Mouse (Mus musculus) CH12.LX (cell line): Measurements from ENCODE around the gene Fkbp1b. TPM values are rescaled to one million over a fixed set of nuclear protein-coding genes. Genes with fewer than 3 reads are reported as not detected.

Experiments used
- DNase-seq: peaks from one replicate; pipeline ENCODE4 v3.0.0-alpha.2; 2013; ENCODE audit errors: extremely low read depth
- H3K27ac ChIP-seq: 2 replicates; pipeline ENCODE4 v1.5.1; 2012; ENCODE audit warnings: low read depth, mild to moderate bottlenecking, control low read depth, moderate library complexity; ENCODE audit not compliant: insufficient read depth
- H3K27me3 ChIP-seq: replicated peaks from 2 replicates; pipeline ENCODE3; 2012; ENCODE audit warnings: inconsistent platforms
- H3K36me3 ChIP-seq, 2 experiments: replicated peaks in 1 of 2; 2 replicates each; pipeline versions ENCODE3 to v1.6.1; 2012; ENCODE audit warnings: inconsistent platforms in 1 of 2, low read length in 1 of 2, mild to moderate bottlenecking in 1 of 2, mixed read lengths in 1 of 2, moderate library complexity in 1 of 2; ENCODE audit not compliant: control insufficient read depth in 1 of 2, insufficient read depth in 1 of 2
- H3K4me1 ChIP-seq, 2 experiments: 2 replicates each; pipeline ENCODE4 v1.6.1; 2012; ENCODE audit warnings: inconsistent platforms in 1 of 2, moderate library complexity in 1 of 2; ENCODE audit not compliant: insufficient read depth in 2 of 2, control insufficient read depth in 1 of 2
- H3K4me2 ChIP-seq: 2 replicates; pipeline ENCODE4 v1.6.1; 2012; ENCODE audit warnings: low read depth, mild to moderate bottlenecking, control low read depth; ENCODE audit not compliant: poor library complexity, insufficient read depth, severe bottlenecking
- H3K4me3 ChIP-seq, 3 experiments: fragments of 150-350 bp in 1 of 3; sonication (generic) in 1 of 3; replicated peaks in 1 of 3; 2 replicates each; pipeline versions ENCODE3 to v1.5.1; 2011 to 2012; ENCODE audit warnings: low read depth in 2 of 3, low read length in 2 of 3, mild to moderate bottlenecking in 2 of 3, moderate library complexity in 2 of 3, control low read depth in 1 of 3, improper control_type of control experiment in 1 of 3, inconsistent platforms in 1 of 3, mixed read lengths in 1 of 3; ENCODE audit not compliant: poor library complexity in 1 of 3
- H3K79me2 ChIP-seq: replicated peaks from 2 replicates; pipeline ENCODE4 v1.6.1; 2012; ENCODE audit warnings: mild to moderate bottlenecking, moderate library complexity; ENCODE audit not compliant: control insufficient read depth, poor library complexity, insufficient read depth, severe bottlenecking; ENCODE audit errors: extremely low read depth
- H3K9ac ChIP-seq: 2 replicates; pipeline ENCODE4 v1.6.1; 2012; ENCODE audit warnings: low read depth, mild to moderate bottlenecking, control low read depth, moderate library complexity; ENCODE audit not compliant: insufficient read depth
- H3K9me3 ChIP-seq: replicated peaks from 2 replicates; pipeline ENCODE3; 2012; ENCODE audit warnings: low read length, inconsistent platforms, mixed read lengths
- BHLHE40 ChIP-seq: IDR thresholded peaks from 2 replicates; pipeline ENCODE4 v1.6.1; 2011; ENCODE audit warnings: mild to moderate bottlenecking, low read depth, low read length, improper control_type of control experiment
- CHD2 ChIP-seq: IDR thresholded peaks from 2 replicates; pipeline ENCODE4 v1.6.1; 2011; ENCODE audit warnings: low read length, improper control_type of control experiment
- CTCF ChIP-seq, 2 experiments: IDR thresholded peaks in 1 of 2; conservative IDR thresholded peaks in 1 of 2; 2 replicates each; pipeline ENCODE4 v1.5.1; 2011 to 2012; ENCODE audit warnings: low read depth in 2 of 2, low read length in 2 of 2, improper control_type of control experiment in 1 of 2, inconsistent platforms in 1 of 2, mild to moderate bottlenecking in 1 of 2, moderate library complexity in 1 of 2
- EP300 ChIP-seq: IDR thresholded peaks from 2 replicates; pipeline ENCODE4 v1.6.1; 2011; ENCODE audit warnings: low read length, improper control_type of control experiment
- ETS1 ChIP-seq: conservative IDR thresholded peaks from 2 replicates; pipeline ENCODE4 v1.6.1; 2012; ENCODE audit warnings: low read depth, mild to moderate bottlenecking, inconsistent platforms, low read length, improper control_type of control experiment, moderate library complexity
- GABPA ChIP-seq: IDR thresholded peaks from 2 replicates; pipeline ENCODE4 v1.6.1; 2012; ENCODE audit warnings: low read depth, low read length, improper control_type of control experiment, inconsistent platforms; ENCODE audit not compliant: insufficient replicate concordance
- HCFC1 ChIP-seq: IDR thresholded peaks from 2 replicates; pipeline ENCODE4 v1.6.1; 2012; ENCODE audit warnings: low read depth, mild to moderate bottlenecking, inconsistent platforms, low read length, improper control_type of control experiment
- IRF4 ChIP-seq: IDR thresholded peaks from 2 replicates; pipeline ENCODE4 v1.6.1; 2014; ENCODE audit warnings: low read depth, mild to moderate bottlenecking, inconsistent platforms, low read length, improper control_type of control experiment
- JUN ChIP-seq: IDR thresholded peaks from 2 replicates; pipeline ENCODE4 v1.6.1; 2011; ENCODE audit warnings: low read depth, mild to moderate bottlenecking, low read length, improper control_type of control experiment, moderate library complexity; ENCODE audit not compliant: insufficient read depth
- KAT2A ChIP-seq: IDR thresholded peaks from 2 replicates; pipeline ENCODE4 v1.6.1; 2012; ENCODE audit warnings: low read length, improper control_type of control experiment, inconsistent platforms; ENCODE audit not compliant: insufficient replicate concordance
- MAFK ChIP-seq: IDR thresholded peaks from 2 replicates; pipeline ENCODE4 v1.6.1; 2011; ENCODE audit warnings: low read length, improper control_type of control experiment; ENCODE audit not compliant: insufficient replicate concordance
- MEF2A ChIP-seq: IDR thresholded peaks from 2 replicates; pipeline ENCODE4 v1.6.1; 2014; ENCODE audit warnings: low read depth, mild to moderate bottlenecking, inconsistent platforms, low read length, improper control_type of control experiment, borderline replicate concordance
- MXI1 ChIP-seq: IDR thresholded peaks from 2 replicates; pipeline ENCODE4 v1.6.1; 2011; ENCODE audit warnings: mild to moderate bottlenecking, low read depth, low read length, improper control_type of control experiment
- MYC ChIP-seq: IDR thresholded peaks from 2 replicates; pipeline ENCODE4 v1.6.1; 2011; ENCODE audit warnings: low read depth, mild to moderate bottlenecking, improper control_type of control experiment, low read length
- NRF1 ChIP-seq: IDR thresholded peaks from 2 replicates; pipeline ENCODE4 v1.6.1; 2014; ENCODE audit warnings: low read depth, mild to moderate bottlenecking, inconsistent platforms, low read length, improper control_type of control experiment, moderate library complexity
- PAX5 ChIP-seq: IDR thresholded peaks from 2 replicates; pipeline ENCODE4 v1.6.1; 2012; ENCODE audit warnings: low read length, inconsistent platforms, mixed read lengths
- POLR2A ChIP-seq: IDR thresholded peaks from 2 replicates; pipeline ENCODE4 v1.6.1; 2011; ENCODE audit warnings: low read depth, mild to moderate bottlenecking, improper control_type of control experiment, low read length
- POLR2AphosphoS2 ChIP-seq: IDR thresholded peaks from 2 replicates; pipeline ENCODE4 v1.6.1; 2011; ENCODE audit warnings: low read depth, low read length, improper control_type of control experiment
- RAD21 ChIP-seq: IDR thresholded peaks from 2 replicates; pipeline ENCODE4 v1.6.1; 2011; ENCODE audit warnings: low read depth, mild to moderate bottlenecking, low read length, improper control_type of control experiment, moderate library complexity
- RCOR1 ChIP-seq: conservative IDR thresholded peaks from 2 replicates; pipeline ENCODE4 v1.6.1; 2012; ENCODE audit warnings: low read depth, mild to moderate bottlenecking, inconsistent platforms, low read length, improper control_type of control experiment
- SMC3 ChIP-seq: IDR thresholded peaks from 2 replicates; pipeline ENCODE4 v1.6.1; 2011; ENCODE audit warnings: low read depth, low read length, improper control_type of control experiment
- TBP ChIP-seq: conservative IDR thresholded peaks from 2 replicates; pipeline ENCODE4 v1.6.1; 2011; ENCODE audit warnings: low read depth, low read length, improper control_type of control experiment
- TCF12 ChIP-seq: IDR thresholded peaks from 2 replicates; pipeline ENCODE4 v1.6.1; 2014; ENCODE audit warnings: low read depth, mild to moderate bottlenecking, inconsistent platforms, low read length, improper control_type of control experiment
- UBTF ChIP-seq: IDR thresholded peaks from 2 replicates; pipeline ENCODE4 v1.6.1; 2012; ENCODE audit warnings: low read depth, mild to moderate bottlenecking, inconsistent platforms, low read length, improper control_type of control experiment, moderate library complexity
- USF1 ChIP-seq: IDR thresholded peaks from 2 replicates; pipeline ENCODE4 v1.6.1; 2014; ENCODE audit warnings: low read depth, mild to moderate bottlenecking, inconsistent platforms, low read length, improper control_type of control experiment
- ZKSCAN1 ChIP-seq: IDR thresholded peaks from 2 replicates; pipeline ENCODE4 v1.6.1; 2012; ENCODE audit warnings: low read depth, inconsistent platforms, low read length, improper control_type of control experiment, borderline replicate concordance
- ZMIZ1 ChIP-seq: IDR thresholded peaks from 2 replicates; pipeline ENCODE4 v1.6.1; 2012; ENCODE audit warnings: low read depth, mild to moderate bottlenecking, inconsistent platforms, low read length, improper control_type of control experiment
- dilution Hi-C: fragments of 300-500 bp; cut with MboI; formaldehyde crosslinking; loops from 2 replicates; pipeline ENCODE4 v1.14.3; 2020; ENCODE audit warnings: low sequenced_read_pairs; ENCODE audit not compliant: extremely low pct_unique_long_range_greater_than_20kb, extremely low pct_ligation_motif_present
- in situ Hi-C: fragments of 300-500 bp; cut with MboI; formaldehyde crosslinking; loops from 3 replicates; pipeline ENCODE4 v1.14.3; 2019; ENCODE audit warnings: low sequenced_read_pairs, low pct_ligation_motif_present, low pct_unique_long_range_greater_than_20kb, mixed read lengths
- polyA plus RNA-seq: library from polyadenylated mRNA; unstranded; fragments of >175 nt; gene quantifications from 2 replicates; pipeline ENCODE4 v1.2.1, GENCODE M21; 2012; ENCODE audit warnings: low read depth; ENCODE audit not compliant: insufficient read length
- total RNA-seq, 2 experiments: library from RNA; depleted of rRNA; stranded (reverse); fragments of 300-350 nt in 1 of 2; fragments of >200 nt in 1 of 2; gene quantifications; 2 replicates each; pipeline ENCODE4 v1.2.3; 2012 to 2014

Gene Fkbp1b
- total and polyA plus RNA-seq, 3 experiments = 0.38 TPM; not detected in 2

- H3K27me3 ChIP-seq = peaks cover 23% of the 10 kb centered on the region
- dilution Hi-C loops (no loop called here), in situ Hi-C loops (loop anchor here (25.0 kb wide), 1 partner anchor 603 kb away; the partner anchor contains the start of genes Cenpo and Ptrhd1)
- H3K4me3 ChIP-seq = no peak overlapping the region
- H3K79me2 ChIP-seq = peaks cover 14% of the 10 kb centered on the region
- H3K4me2 ChIP-seq = no peak overlapping the region
- H3K27ac ChIP-seq = no peak overlapping the region
- H3K4me1 ChIP-seq = peaks cover 0 to 5% of the 10 kb centered on the region in 2 experiments; a peak in 2 of 4 replicates
- peaks cover 0 to 2% of the 10 kb centered on the region in 2 experiments for H3K36me3 ChIP-seq
- no peak for DNase-seq
- H3K9ac ChIP-seq = no peak overlapping the region
- no peaks in the 10 kb centered on the region for H3K9me3 ChIP-seq
- no peak for TF ChIP-seq PAX5
- TF ChIP-seq IRF4 = no peak
- no peak for TF ChIP-seq TCF12
- no peak for TF ChIP-seq MXI1
- TF ChIP-seq MEF2A = no peak
- TF ChIP-seq UBTF = no peak
- no peak for TF ChIP-seq ETS1
- no peak for TF ChIP-seq MAFK
- no peak for TF ChIP-seq POLR2AphosphoS2
- TF ChIP-seq CTCF (conservative IDR thresholded peaks at IDR 0.05 in 1 of 2, IDR thresholded peaks at IDR 0.05 in 1 of 2; ENCODE audit: low read depth in 2 of 2, low read length in 2 of 2) = no peak
- TF ChIP-seq ZKSCAN1 = no peak
- no peak for TF ChIP-seq JUN
- no peak for TF ChIP-seq EP300
- no peak for TF ChIP-seq BHLHE40
- TF ChIP-seq RAD21 = no peak
- no peak for TF ChIP-seq GABPA
Observed at GRCm38 (mm10) chr12:4840010-4840409, 1.4 kb downstream of the Fkbp1b start.

GRCm38 (mm10) chr12:4836959-4837358, 4.4 kb downstream of the Fkbp1b start:
- dilution Hi-C loops = no loop called here
- Histone ChIP-seq H3K27ac (no peak overlapping the region), H3K36me3 (peaks cover 2 to 19% of the 10 kb centered on the region in 2 experiments), H3K4me3 (no peak overlapping the region), H3K9ac (no peak overlapping the region), H3K4me2 (no peak overlapping the region), H3K4me1 (no peaks in the 10 kb centered on the region), H3K27me3 (peaks cover 15% of the 10 kb centered on the region), H3K79me2 (no peaks in the 10 kb centered on the region), H3K9me3 (no peaks in the 10 kb centered on the region)
- in situ Hi-C loops = loop anchor here (25.0 kb wide), 1 partner anchor 600 kb away; the partner anchor contains the start of genes Cenpo and Ptrhd1
- no peak for TF ChIP-seq NRF1
- no peak for TF ChIP-seq BHLHE40
- no peak for TF ChIP-seq SMC3
- no peak for TF ChIP-seq USF1
- TF ChIP-seq MYC = no peak
- TF ChIP-seq HCFC1 = no peak
- TF ChIP-seq GABPA = no peak
- TF ChIP-seq CHD2 = no peak
- TF ChIP-seq TBP = no peak
- TF ChIP-seq TCF12 = no peak
- no peak for TF ChIP-seq MAFK
- no peak for TF ChIP-seq RCOR1
- TF ChIP-seq JUN = no peak
- no peak for TF ChIP-seq UBTF
- no peak for TF ChIP-seq MEF2A
- no peak for TF ChIP-seq RAD21
- no peak for TF ChIP-seq POLR2A
- no peak for TF ChIP-seq KAT2A
- TF ChIP-seq IRF4 = no peak
- no peak for TF ChIP-seq ZMIZ1
- no peak for DNase-seq
